Mouse (Mus musculus) adrenal gland, postnatal 4 days (tissue): ENCODE results near the gene Gm10330. TPM values are rescaled to one million over a fixed set of nuclear protein-coding genes. Genes with fewer than 3 reads are reported as not detected.
"Not testable (repeated sequence)": the region's sequence is repeated elsewhere in the genome, so short reads cannot be mapped to it uniquely, and the experiment has no call there.

Experiments used
- DNase-seq, 2 experiments: peaks; one replicate each; pipeline ENCODE4 v3.0.0; 2021 to 2022; ENCODE audit warnings: low spot score in 2 of 2, mixed read lengths in 2 of 2
- long read RNA-seq, 2 experiments: library from polyadenylated mRNA; stranded (forward); transcript quantifications; one replicate each; pipeline ENCODE4 v2.0.0; 2021
- total RNA-seq, 2 experiments: library from RNA; stranded (reverse); gene quantifications; 2 replicates each; pipeline ENCODE4 v1.2.3; 2021

Gm10330 gene
- total RNA-seq, result under 1 TPM; 0.42 to 0.56 TPM
- long read RNA-seq, experiment 1, result 0 reads
- long read RNA-seq, experiment 2, result 0 reads

DNA sequence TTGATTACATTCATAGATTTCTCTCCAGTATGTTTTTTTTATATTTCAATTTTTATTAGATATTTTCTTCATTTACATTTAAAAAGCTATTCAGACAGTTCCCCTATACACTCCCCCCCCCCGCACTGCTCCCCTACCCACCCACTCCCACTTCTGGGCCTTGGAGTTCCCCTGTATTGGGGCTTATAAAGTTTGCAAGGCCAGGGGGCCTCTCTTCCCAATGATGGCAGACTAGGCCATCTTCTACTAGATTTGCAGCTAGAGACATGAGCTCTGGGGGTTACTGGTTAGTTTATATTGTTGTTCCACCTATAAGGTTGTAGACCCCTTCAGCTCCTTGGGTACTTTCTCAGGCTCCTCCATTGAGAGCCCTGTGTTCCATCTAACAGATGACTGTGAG is at the start of gene Gm10330:
TSS of gene Gm10330 (minus strand) at position 101 of the 400 bp plus-strand sequence.
- DNase-seq, result not testable (repeated sequence)

DNA sequence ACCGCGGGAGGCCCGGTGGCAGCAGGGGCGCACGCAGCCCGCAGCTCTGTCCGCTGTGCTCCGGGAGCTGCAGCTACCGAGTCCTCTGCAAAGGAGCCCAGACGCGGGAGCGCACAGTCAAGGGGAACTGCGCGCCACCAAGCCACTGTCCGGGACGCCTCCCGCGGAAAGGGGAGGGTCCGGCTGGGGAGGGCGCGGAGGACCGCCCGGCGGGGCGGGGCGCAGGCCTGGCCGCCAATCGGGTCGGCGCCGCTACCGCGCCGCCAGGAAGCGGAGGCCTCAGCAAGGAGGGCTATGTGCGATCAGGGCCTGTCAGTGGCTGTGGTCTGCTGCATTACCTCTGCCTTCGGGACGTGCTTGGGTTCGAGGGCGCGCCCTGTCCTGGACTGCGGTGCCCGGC is 20.7 kb upstream of the Gm10330 start:
- not testable (repeated sequence) for DNase-seq

DNA sequence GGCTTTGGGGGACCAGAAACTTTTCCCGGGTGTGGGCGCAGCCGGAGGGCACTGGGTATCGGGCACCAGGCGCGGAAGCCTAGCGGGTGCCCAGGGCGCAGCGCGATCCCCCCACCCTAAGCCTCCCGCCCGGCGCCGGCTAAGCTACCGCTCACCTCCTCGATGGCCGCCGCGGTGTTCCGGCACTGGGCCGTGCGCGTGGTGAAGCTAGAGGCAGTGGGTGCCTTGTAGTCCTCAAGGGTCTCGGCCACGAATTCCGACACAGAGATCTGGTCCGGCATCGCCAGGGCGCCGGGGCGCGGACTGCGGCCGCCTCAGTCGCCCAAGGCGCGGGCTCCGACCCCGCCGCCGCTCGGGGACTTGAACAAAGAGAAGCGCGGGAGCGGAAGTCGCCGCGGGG is 20.3 kb upstream of the Gm10330 start:
- DNase-seq, result not testable (repeated sequence)
